Mouse (Mus musculus): Measurements from ENCODE around the gene Wbp1.

- TF ChIP-seq CTCF (IDR thresholded peaks at IDR 0.05; ENCODE audit: control insufficient read depth, insufficient read depth, insufficient read length) (no peak), USF1 (IDR thresholded peaks at IDR 0.05; ENCODE audit: low read depth) (no peak), MAX (IDR thresholded peaks at IDR 0.05) (no peak)
Observed at GRCm38 (mm10) chr6:83161442-83161841, 40.1 kb upstream of the Wbp1 start.
